Mouse (Mus musculus) hematopoietic stem cell, adult 5-6 weeks (primary cell): ENCODE measurements at regions not wholly inside any gene's neighbourhood (a gene's known extent, or its start where the extent isn't known, plus 50 kb on each side); places are given as distances from the start of the nearest gene placed in this dataset.

Experiments used
- ATAC-seq, 2 experiments: fragments of 125-278 bp in 1 of 2; replicated peaks in 1 of 2; 2 replicates each; pipeline ENCODE4 v1.8.0; 2016 to 2017; ENCODE audit warnings: inconsistent platforms in 2 of 2, mild to moderate bottlenecking in 2 of 2, moderate number of reproducible peaks in 2 of 2, low read depth in 1 of 2, moderate TSS enrichment in 1 of 2; ENCODE audit not compliant: low FRiP score in 2 of 2, poor library complexity in 2 of 2, severe bottlenecking in 2 of 2, insufficient read depth in 1 of 2, low TSS enrichment in 1 of 2

DNA sequence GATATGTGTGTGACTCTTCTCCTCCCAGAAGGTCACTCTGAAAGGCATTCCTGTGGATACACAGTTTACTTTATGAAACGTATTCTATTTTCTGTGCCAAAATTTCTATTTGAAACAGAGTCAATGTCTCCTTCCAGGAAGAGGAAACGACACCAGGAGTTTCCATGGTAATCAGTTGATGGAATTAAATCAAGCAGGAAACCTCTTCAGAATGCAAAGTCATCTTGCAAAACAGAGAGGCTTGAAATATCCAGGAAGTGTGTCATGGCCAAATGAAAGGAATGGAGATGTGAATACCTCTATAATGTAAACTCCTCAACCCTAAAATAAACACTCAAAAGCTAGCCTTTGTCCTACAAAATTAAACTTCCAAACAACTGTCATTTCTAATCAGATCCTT, 189.0 kb upstream of the Agr3 start:
- peak; percentile 56 to 71 for ATAC-seq

DNA sequence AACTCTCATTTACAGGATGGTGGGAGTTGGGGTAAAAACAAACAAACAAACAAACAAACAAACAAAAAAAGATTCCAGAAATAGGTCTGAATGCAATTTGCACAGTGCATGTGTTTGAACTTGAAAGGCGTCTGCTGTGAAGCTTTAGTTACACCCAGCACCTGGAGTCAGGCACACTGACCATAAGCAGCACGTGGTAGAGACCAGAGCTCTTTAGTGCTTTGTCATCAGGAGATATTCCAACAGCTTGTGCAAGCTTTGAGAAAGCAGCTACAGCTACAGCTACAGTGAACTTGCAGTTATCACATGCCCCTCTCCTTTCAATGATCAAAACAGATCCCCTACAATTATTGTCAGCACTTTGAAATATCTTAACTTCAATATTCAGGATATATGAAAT, 190.4 kb upstream of the Agr3 start:
- no peak for ATAC-seq

DNA sequence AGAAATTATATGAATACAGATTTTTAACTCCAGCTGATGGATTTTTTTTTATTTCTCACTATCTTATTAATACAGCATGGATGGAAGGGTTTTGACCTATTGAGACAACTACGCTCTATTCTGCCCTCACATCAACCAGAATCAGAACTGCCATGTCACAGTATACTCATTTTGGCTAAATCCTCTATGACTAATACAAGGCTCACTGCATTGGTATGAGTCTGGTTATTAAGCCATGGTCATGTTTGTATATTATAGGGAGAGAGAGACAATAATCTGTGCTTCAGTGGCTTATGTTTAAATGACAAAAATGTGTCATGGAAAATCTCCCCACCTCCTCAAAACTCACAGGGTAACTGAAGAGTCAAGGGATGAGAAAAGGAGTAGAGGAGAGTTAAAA, 191.0 kb upstream of the Agr3 start:
- no peak for ATAC-seq

DNA sequence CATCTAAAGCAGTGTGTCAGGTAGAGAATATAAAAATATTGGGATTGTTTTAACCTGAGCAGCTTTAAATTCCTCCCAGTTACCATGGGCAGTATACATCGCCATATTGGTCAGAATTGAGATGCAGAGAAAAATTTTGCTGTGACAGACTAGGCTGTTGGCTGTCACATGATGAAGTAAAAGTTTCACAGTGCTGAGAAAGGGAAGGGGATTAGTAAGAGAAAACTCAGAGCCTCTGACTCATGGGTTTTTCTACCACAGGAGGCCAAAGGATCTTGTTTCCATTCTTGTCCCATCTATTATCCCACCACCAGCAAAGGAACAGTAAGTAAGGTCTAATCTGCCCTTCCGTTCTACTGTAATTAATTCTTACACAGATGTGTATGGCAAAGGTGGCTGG, 191.8 kb upstream of the Agr3 start:
- ATAC-seq: no peak

GRCm38 (mm10) chr12:35725910-35726309, 191.1 kb upstream of the Ahr start:
- ATAC-seq: no peak

DNA sequence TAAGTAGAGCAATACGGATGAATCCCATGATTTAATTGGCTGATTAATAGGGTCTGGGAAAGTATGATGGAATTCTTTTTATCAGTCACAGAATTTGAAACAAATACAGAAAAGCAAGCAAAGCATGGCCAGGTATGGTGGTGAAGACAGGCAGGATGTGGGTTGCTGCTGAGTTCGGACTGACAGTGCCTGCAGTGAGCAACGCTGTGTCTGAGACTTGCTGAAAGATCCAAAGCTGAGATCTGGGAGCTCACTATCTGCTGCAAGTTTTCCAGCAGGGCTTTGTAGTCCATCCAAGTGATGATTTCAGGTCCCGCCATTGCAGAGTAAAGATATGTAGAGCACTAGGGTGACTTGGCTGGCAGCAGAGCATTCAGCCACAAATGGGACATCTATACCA, 189.3 kb upstream of the Ahr start:
- ATAC-seq: no peak

GRCm38 (mm10) chr12:35712671-35713070, 177.8 kb upstream of the Ahr start:
- no peak for ATAC-seq

GRCm38 (mm10) chr12:35711549-35712070, 176.8 kb upstream of the Ahr start:
- no peak; a peak in 1 of 4 replicates for ATAC-seq

DNA sequence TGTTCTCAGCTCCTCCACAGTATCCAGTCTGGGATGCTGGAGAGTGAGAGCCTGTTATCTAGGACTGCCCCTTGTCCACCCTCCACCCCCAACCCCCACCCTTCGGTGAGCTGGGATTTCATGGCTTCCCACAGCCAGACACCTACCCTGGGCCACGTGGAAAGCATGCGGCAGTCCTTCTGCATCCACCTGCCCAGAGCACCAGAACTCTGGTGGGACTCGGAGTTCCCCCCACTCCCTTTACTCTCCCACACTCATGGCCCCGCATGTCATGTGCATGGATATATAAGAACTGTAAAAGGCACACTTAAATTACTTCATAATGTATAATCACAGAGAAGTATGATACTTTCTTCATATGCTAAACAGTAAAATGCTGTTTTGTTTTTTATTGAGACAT, 175.5 kb upstream of the Ahr start:
- no peak for ATAC-seq

- no peak for ATAC-seq
Observed at GRCm38 (mm10) chr12:35703479-35703878, 168.6 kb upstream of the Ahr start.

DNA sequence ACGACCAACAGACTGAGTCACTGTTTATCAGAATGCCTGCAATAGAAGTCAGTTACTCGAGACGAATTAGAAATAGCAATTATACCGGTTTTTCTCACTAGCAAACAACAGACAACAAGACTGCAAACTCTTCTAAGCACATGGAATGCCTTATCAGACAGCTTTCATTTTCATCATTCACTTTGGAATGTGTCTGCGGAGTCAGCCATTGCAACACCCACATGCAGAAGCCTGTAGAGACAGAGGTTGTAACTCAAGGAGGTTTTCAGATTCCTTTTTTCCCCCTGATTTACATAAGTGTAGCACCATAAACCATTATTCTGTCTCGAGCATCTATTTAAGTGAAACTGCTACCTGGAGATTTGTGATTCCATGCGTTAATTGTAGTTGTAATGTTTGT, 167.8 kb upstream of the Ahr start:
- no peak for ATAC-seq

- peak; percentile 38 to 51; a peak in 1 of 4 replicates for ATAC-seq
Observed at GRCm38 (mm10) chr12:35694253-35694652, 159.4 kb upstream of the Ahr start.

DNA sequence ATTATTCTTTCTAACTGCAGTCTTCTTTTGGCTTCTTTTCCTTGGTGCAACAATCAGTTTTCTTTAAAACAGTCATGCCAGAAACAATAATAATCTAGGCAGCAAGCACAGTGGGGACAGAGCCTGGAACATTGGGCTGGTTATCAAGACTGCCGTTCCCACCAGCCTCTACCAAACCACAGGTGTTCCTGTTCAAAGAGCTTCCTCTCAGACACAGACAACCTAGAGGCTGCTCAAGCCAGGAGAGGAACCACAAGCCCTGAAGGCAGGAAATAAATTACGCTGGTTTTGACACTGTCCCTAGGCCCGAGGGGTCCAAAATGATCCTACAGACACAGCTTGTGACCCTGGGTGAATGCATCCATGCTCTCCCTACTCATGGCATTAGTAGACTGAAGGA, 156.1 kb upstream of the Ahr start:
- ATAC-seq: peak; percentile 90 to 94

DNA sequence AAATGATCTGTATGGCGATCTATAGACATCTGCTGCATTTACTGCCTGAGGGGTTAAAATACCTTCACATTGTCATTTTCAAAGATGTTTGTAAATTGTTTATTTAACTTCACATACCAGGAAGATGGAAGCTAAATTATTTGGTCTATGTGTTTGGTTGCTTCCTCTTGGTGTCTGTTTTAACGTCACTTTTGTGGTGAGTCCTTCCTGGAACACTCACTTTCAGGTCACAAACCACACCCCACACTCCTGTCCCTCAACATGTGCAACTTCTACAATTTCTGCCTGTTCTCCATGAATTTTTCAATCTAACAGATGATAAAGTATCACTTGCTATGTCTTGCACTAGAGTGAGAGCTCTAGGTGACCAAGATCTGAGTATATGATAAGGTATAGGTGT, 151.4 kb upstream of the Ahr start:
- peak; percentile 63 to 71 for ATAC-seq

- peak; percentile 49 to 68; a peak in 2 of 4 replicates for ATAC-seq
Observed at GRCm38 (mm10) chr12:35685189-35685588, 150.4 kb upstream of the Ahr start.

- ATAC-seq: no peak
Observed at GRCm38 (mm10) chr12:35681864-35682449, 147.1 kb upstream of the Ahr start.

DNA sequence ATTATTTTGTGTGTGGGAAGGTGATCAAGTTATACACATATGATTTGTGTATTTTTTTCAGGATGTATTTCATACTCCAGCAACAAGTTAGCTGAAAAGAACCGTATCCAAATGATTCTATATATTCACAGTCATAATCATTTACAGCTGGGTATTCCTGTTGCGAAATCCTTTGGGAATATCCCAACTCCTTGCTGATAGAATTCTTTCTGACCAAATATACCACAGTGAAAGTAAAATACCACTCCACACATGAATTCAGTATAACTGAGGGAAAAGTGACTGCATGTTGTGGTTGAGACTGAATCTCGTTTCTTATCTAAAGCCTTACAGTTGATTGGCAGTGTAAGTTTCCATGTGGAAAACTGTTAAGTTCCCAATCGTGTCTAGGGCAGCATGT, 145.1 kb upstream of the Ahr start:
- no peak for ATAC-seq

- ATAC-seq: no peak
Observed at GRCm38 (mm10) chr12:35679025-35679424, 144.2 kb upstream of the Ahr start.

DNA sequence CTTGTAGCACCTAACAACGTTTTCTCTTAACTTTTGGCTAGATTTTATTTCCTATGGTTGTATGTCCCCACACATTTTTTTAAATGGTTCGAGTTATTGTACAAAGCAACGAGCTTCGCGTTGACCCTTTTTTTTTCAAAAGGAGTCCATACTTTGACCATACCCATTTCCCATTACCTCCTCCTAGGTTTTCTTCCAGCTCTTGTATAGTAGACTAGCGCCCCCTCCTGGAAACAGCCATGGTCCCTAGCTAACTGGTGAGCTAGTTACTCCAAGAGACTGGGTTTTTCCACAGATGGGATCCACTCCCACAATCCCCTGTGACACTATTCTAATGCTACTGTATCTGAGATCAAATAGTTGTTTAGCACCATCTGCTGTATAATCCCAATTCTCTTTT, 139.6 kb upstream of the Ahr start:
- ATAC-seq: no peak
